Mouse (Mus musculus) heart, adult 2 months (tissue): ENCODE measurements around the gene Mbnl2.

Source experiments
- CTCF ChIP-seq: fragments of 200-600 bp; IDR thresholded peaks from 2 replicates; pipeline ENCODE4 v1.8.1; 2022; ENCODE audit warnings: antibody characterized with exemption, mild to moderate bottlenecking, moderate library complexity
- POLR2A ChIP-seq: fragments of 200-500 bp; IDR thresholded peaks from 2 replicates; pipeline ENCODE4 v1.6.1; 2011; ENCODE audit warnings: mild to moderate bottlenecking, low read depth, low read length, control low read depth; ENCODE audit not compliant: insufficient read depth

DNA sequence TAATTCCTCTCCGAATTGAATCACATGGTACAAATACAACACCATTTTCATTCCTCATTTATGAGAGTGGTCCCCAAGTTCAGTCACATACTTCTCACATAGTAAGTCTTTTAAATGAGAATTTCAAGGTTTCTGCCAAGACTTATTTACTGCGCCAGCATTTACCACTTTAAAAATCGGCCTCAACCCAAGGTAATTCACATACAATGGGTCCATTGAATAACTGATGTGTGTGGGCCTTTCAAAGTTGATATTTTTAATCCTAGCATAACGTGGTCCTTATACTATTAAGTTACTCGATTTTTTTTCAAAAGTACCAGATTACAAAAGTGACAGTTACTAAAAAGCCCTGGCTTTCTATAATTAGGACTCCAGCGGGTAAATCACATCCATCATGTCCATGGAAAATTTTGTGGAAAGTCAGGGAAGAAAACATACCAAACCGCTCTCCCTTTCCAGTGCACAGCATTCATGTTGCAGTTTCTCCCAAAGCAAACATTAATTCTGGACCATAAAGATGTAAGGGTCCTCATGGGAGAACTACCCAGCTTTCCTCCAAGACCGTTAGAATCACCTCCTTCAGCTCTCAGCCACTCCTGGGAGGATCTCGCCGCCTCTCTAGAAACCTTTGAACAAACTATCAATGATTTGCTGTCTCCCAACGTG is 107.8 kb downstream of the Mbnl2 start:
- no peak for TF ChIP-seq CTCF
- no peak for TF ChIP-seq POLR2A
